Mouse (Mus musculus) liver, postnatal 0 days (tissue): ENCODE data around the gene Zfp281. TPM values are rescaled to one million over a fixed set of nuclear protein-coding genes. Genes with fewer than 3 reads are reported as not detected.

ENCODE experiments used
- ATAC-seq: fragments of 200-750 bp; cut with Nextera tagmentation; 2 replicates; pipeline ENCODE4 v1.8.0; 2017; ENCODE audit warnings: mild to moderate bottlenecking, moderate library complexity
- DNase-seq: peaks from one replicate; pipeline ENCODE4 v3.0.0-alpha.2; 2016
- H3K27ac ChIP-seq: fragments of 300-500 bp; sonication (generic); 2 replicates; pipeline ENCODE4 v1.5.1; 2014; ENCODE audit warnings: antibody characterized with exemption, moderate library complexity, mild to moderate bottlenecking, low read depth
- H3K27me3 ChIP-seq: fragments of 300-500 bp; sonication (generic); 2 replicates; pipeline ENCODE4 v1.6.1; 2014; ENCODE audit warnings: low read length, control low read depth, mixed read lengths; ENCODE audit not compliant: insufficient read depth
- H3K36me3 ChIP-seq: fragments of 300-500 bp; sonication (generic); replicated peaks from 2 replicates; pipeline ENCODE4 v1.6.1; 2014; ENCODE audit warnings: mild to moderate bottlenecking, control low read depth, low read length, moderate library complexity, mixed read lengths; ENCODE audit not compliant: insufficient read depth
- H3K4me1 ChIP-seq: fragments of 300-500 bp; sonication (generic); 2 replicates; pipeline ENCODE4 v1.6.1; 2014; ENCODE audit warnings: antibody characterized with exemption, mild to moderate bottlenecking, control low read depth; ENCODE audit not compliant: insufficient read depth
- H3K4me2 ChIP-seq: fragments of 300-500 bp; sonication (generic); 2 replicates; pipeline ENCODE4 v1.6.1; 2014; ENCODE audit warnings: low read depth, mild to moderate bottlenecking, low read length, moderate library complexity, mixed read lengths
- H3K4me3 ChIP-seq: fragments of 300-500 bp; sonication (generic); 2 replicates; pipeline ENCODE4 v1.5.1; 2014; ENCODE audit warnings: low read depth, low read length
- H3K9ac ChIP-seq: fragments of 300-500 bp; sonication (generic); replicated peaks from 2 replicates; pipeline ENCODE4 v1.6.1; 2014; ENCODE audit warnings: mild to moderate bottlenecking, moderate library complexity
- H3K9me3 ChIP-seq: fragments of 300-500 bp; sonication (generic); 2 replicates; pipeline ENCODE4 v1.6.1; 2016; ENCODE audit warnings: mild to moderate bottlenecking, control low read depth, low read length, mixed read lengths
- CTCF ChIP-seq: sonication (generic); IDR thresholded peaks from 2 replicates; pipeline ENCODE4 v1.5.1; 2016; ENCODE audit warnings: antibody characterized with exemption, low read depth
- EP300 ChIP-seq: IDR thresholded peaks from 2 replicates; pipeline ENCODE4 v1.6.1; 2016; ENCODE audit warnings: antibody characterized with exemption, low read depth, mild to moderate bottlenecking
- WGBS: fragments of 180-500 bp; shearing (Covaris S2); extraction: QIAGEN DNeasy Blood & Tissue Kit; methylation state at CpG from one replicate; pipeline ENCODE4 v1.1.7; 2014; ENCODE audit not compliant: insufficient replicate concordance; 5-methylcytosine and 5-hydroxymethylcytosine counted together
- polyA plus RNA-seq: library from polyadenylated mRNA; unstranded; fragments of >200 nt; fragmentation: Nextera tagmentation; extraction: Ambion mirVana; gene quantifications from 2 replicates; pipeline ENCODE4 v1.2.1, GENCODE M21; 2015

The Zfp281 gene
- polyA plus RNA-seq, 1 experiment from 2014 or later = 7.2 TPM

- H3K4me2 ChIP-seq = no peak overlapping the region
- DNase-seq (no peak), ATAC-seq (no peak)
- no peaks in the 10 kb centered on the region for H3K36me3 ChIP-seq
- H3K9ac ChIP-seq = no peak overlapping the region
- H3K27ac ChIP-seq = no peak overlapping the region
- H3K27me3 ChIP-seq = no peaks in the 10 kb centered on the region
- no peak for TF ChIP-seq CTCF
- TF ChIP-seq EP300 = no peak
- no peak overlapping the region for H3K4me3 ChIP-seq
- peaks cover 12% of the 10 kb centered on the region for H3K4me1 ChIP-seq
- 83% methylated on average over 9 of the region's 9 CpGs for WGBS
- no peaks in the 10 kb centered on the region for H3K9me3 ChIP-seq
Measured at GRCm38 (mm10) chr1:136659337-136659736, 34.6 kb downstream of the Zfp281 start.

- DNase-seq (no peak), ATAC-seq (no peak)
- Histone ChIP-seq H3K9ac (no peak overlapping the region), H3K4me2 (no peak overlapping the region), H3K36me3 (no peaks in the 10 kb centered on the region), H3K4me1 (peaks cover 12% of the 10 kb centered on the region), H3K27me3 (no peaks in the 10 kb centered on the region), H3K4me3 (no peak overlapping the region), H3K27ac (no peak overlapping the region), H3K9me3 (no peaks in the 10 kb centered on the region)
- WGBS = 66% methylated on average over 9 of the region's 9 CpGs
- TF ChIP-seq EP300 (no peak), CTCF (no peak)
Measured at GRCm38 (mm10) chr1:136659917-136660316, 35.2 kb downstream of the Zfp281 start.

GRCm38 (mm10) chr1:136661511-136661910 lies 36.8 kb downstream of the Zfp281 start:
- no peak for ATAC-seq
- H3K27me3 ChIP-seq = no peaks in the 10 kb centered on the region
- H3K4me1 ChIP-seq = peaks cover 17% of the 10 kb centered on the region
- WGBS = 56% methylated on average over 9 of the region's 9 CpGs
- peak overlapping the region; percentile 74 for H3K27ac ChIP-seq
- peak overlapping the region; percentile 36 for H3K4me2 ChIP-seq
- DNase-seq = no peak
- H3K4me3 ChIP-seq = no peak overlapping the region
- no peaks in the 10 kb centered on the region for H3K36me3 ChIP-seq
- TF ChIP-seq CTCF (no peak), EP300 (no peak)
- no peaks in the 10 kb centered on the region for H3K9me3 ChIP-seq
- 0 out of 2 replicates have a peak overlapping the region, but pooled peaks have one; percentile 8 for H3K9ac ChIP-seq

GRCm38 (mm10) chr1:136661939-136662563 lies 37.4 kb downstream of the Zfp281 start:
- H3K4me1 ChIP-seq = peaks cover 17% of the 10 kb centered on the region
- WGBS = 40% methylated on average over 10 of the region's 10 CpGs
- no peaks in the 10 kb centered on the region for H3K36me3 ChIP-seq
- no peaks in the 10 kb centered on the region for H3K9me3 ChIP-seq
- TF ChIP-seq EP300 (no peak), CTCF (no peak)
- peak overlapping the region; percentile 74 for H3K27ac ChIP-seq
- 0 out of 2 replicates have a peak overlapping the region, but pooled peaks have one; percentile 8 for H3K9ac ChIP-seq
- peak overlapping the region; percentile 51 for H3K4me2 ChIP-seq
- H3K27me3 ChIP-seq = no peaks in the 10 kb centered on the region
- DNase-seq (peak; percentile 24), ATAC-seq (peak; percentile 86)
- peak overlapping the region; percentile 20 for H3K4me3 ChIP-seq

- Histone ChIP-seq H3K4me3 (no peak overlapping the region), H3K9ac (no peak overlapping the region), H3K9me3 (no peaks in the 10 kb centered on the region), H3K36me3 (no peaks in the 10 kb centered on the region), H3K4me2 (no peak overlapping the region), H3K4me1 (peaks cover 15% of the 10 kb centered on the region), H3K27me3 (no peaks in the 10 kb centered on the region), H3K27ac (peak overlapping the region; percentile 72)
- peak; percentile 53 for ATAC-seq
- 50% methylated on average over 6 of the region's 6 CpGs for WGBS
- peak; percentile 34 for DNase-seq
- TF ChIP-seq CTCF (no peak), EP300 (no peak)
Measured at GRCm38 (mm10) chr1:136664921-136665582, 40.4 kb downstream of the Zfp281 start.

GRCm38 (mm10) chr1:136666513-136666912 lies 41.8 kb downstream of the Zfp281 start:
- DNase-seq (no peak), ATAC-seq (no peak)
- H3K4me3 ChIP-seq = no peak overlapping the region
- no peaks in the 10 kb centered on the region for H3K27me3 ChIP-seq
- H3K9ac ChIP-seq = no peak overlapping the region
- H3K4me1 ChIP-seq = peaks cover 7% of the 10 kb centered on the region; the same call in 1 of the 2 replicates
- no peak overlapping the region for H3K27ac ChIP-seq
- TF ChIP-seq CTCF = no peak
- no peak for TF ChIP-seq EP300
- no peaks in the 10 kb centered on the region for H3K9me3 ChIP-seq
- H3K36me3 ChIP-seq = no peaks in the 10 kb centered on the region
- WGBS = 68% methylated on average over 2 of the region's 2 CpGs
- no peak overlapping the region for H3K4me2 ChIP-seq
